Mouse (Mus musculus): ENCODE measurements around the gene Mogat1.
"Not testable (repeated sequence)": the region's sequence is repeated elsewhere in the genome, so short reads cannot be mapped to it uniquely, and the experiment has no call there.

Gene Mogat1

DNA sequence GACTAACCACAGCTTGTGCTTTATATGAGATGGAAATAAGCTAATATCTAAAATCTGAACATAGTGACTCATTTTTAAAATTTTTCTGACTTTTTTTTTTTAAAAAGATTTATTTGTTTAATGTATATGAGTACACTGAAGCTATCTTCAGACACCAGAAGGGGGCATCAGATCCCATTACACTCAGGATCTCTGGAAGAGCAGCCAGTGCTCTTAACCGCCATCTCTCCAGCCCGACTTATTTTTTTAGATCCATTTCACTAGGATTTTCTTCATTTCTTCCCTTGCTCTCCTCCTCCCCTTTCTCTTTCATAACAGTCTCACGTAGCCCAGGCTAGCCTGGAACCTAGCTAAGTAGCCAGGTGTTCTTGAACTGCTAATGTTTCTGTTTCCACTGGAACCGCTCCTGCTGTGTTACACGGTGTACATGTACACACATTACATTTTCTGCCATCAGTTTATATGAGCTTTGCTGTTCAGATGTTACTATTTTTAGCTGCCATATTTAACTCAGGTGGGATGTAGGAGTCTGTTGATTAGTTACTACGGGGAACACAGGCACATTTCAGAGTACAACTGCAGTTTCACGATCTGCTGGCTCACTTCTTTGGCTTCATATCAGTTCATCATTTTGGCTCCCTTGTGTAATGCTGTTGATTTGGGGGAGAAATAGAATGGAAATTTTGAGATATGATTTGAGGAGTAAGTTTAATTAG is 19.9 kb downstream of the Mogat1 start:
- no peak for TF ChIP-seq CTCF (conservative IDR thresholded peaks at IDR 0.05; ENCODE audit: low read length)
- no peak for TF ChIP-seq POU5F1 (IDR thresholded peaks at IDR 0.05; ENCODE audit: borderline replicate concordance, low read length)
- TF ChIP-seq NANOG (IDR thresholded peaks at IDR 0.05; ENCODE audit: borderline replicate concordance, low read length), result no peak
- Histone ChIP-seq H3K4me3 (replicated peaks; ENCODE audit: low read length) (no peak overlapping the region), H3K9me3 (ENCODE audit: low read length) (no peaks in the 10 kb centered on the region), H3K4me1 (replicated peaks; ENCODE audit: low read depth, low read length) (peaks cover 6% of the 10 kb centered on the region), H3K27me3 (ENCODE audit: insufficient read depth, low read length) (no peaks in the 10 kb centered on the region), H3K36me3 (ENCODE audit: insufficient read depth, low read length) (no peaks in the 10 kb centered on the region)

DNA sequence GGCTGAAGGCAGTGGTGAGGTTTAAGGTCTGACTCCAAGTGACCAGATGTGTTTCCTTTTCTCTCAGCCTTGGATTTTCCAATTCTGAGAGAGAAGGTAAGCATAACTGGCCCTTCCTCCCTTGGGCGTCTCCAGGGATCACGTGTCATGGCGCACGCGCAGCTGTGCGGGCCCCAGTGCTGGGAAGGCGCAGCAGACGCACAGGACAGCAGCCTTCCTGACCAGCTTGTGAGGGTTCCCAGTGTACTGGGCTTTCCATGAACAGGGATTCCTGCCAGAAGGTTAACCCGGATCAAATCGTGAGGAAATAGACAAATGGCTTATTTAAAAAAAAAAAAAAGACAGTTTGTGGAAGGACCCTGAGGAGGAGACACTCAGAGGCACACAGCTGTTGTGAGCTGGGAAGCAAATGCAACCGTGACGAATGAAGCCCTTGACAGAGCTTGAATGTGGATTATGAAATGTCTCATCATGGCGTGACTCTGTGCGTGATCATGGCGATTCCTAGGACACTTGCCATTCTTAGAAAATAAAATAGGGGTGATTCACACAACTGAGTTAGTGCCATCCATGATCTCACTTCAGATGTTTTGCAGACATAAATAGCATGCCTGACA is 21.5 kb downstream of the Mogat1 start:
- 0 out of 2 replicates have a peak, but pooled peaks cover 3% of the 10 kb centered on the region for H3K27me3 ChIP-seq (ENCODE audit: insufficient read depth, low read length)

DNA sequence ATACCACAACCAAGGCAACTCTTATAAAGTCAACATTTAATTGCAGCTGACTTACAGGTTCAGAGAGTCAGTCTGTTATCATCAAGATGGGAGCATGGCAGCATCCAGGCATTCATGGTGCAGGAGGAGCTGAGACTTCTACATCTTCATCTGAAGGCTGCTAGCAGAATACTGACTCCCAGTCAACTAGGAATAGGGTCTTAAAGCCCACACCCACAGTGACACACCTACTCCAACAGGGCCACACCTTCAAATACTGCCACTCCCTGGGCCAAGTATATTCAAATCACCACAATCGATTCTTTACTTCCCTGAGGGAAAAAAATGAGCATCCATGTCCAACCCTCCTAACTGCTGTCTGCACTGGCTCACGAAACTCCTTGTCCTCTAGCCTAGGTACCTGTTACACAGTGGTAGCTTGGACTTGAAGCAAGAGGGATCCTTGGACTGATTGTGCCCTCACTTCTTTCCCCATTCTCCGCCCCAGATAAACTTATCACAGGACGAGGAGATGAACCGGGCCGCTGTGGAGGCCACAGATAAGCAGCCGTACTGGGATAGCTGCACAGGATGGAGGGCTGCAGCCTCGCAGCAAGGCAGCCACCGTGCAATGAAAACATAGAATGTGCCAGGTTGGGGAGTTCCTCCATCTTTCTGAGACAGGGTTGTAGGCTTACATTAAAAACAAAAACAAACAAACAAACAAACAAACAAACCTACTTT is 23.8 kb downstream of the Mogat1 start:
- Histone ChIP-seq H3K27me3 (ENCODE audit: insufficient read depth, low read length) (peaks cover 9% of the 10 kb centered on the region; the same call in 1 of the 2 replicates), H3K9me3 (ENCODE audit: low read length) (no peaks in the 10 kb centered on the region), H3K4me3 (replicated peaks; ENCODE audit: low read length) (no peak overlapping the region), H3K4me1 (replicated peaks; ENCODE audit: low read depth, low read length) (peaks cover 16% of the 10 kb centered on the region), H3K36me3 (ENCODE audit: insufficient read depth, low read length) (no peaks in the 10 kb centered on the region)
- TF ChIP-seq POU5F1 (IDR thresholded peaks at IDR 0.05; ENCODE audit: borderline replicate concordance, low read length), result no peak
- TF ChIP-seq CTCF (conservative IDR thresholded peaks at IDR 0.05; ENCODE audit: low read length), result no peak
- no peak for TF ChIP-seq NANOG (IDR thresholded peaks at IDR 0.05; ENCODE audit: borderline replicate concordance, low read length)

More for the DNA sequence above, 21.5 kb downstream of the Mogat1 start:
- no peaks in the 10 kb centered on the region for H3K36me3 ChIP-seq (ENCODE audit: insufficient read depth, low read length)
- no peak overlapping the region for H3K4me3 ChIP-seq (replicated peaks; ENCODE audit: low read length)
- H3K9me3 ChIP-seq (ENCODE audit: low read length), result no peaks in the 10 kb centered on the region
- TF ChIP-seq NANOG (IDR thresholded peaks at IDR 0.05; ENCODE audit: borderline replicate concordance, low read length) (no peak), CTCF (conservative IDR thresholded peaks at IDR 0.05; ENCODE audit: low read length) (no peak), POU5F1 (IDR thresholded peaks at IDR 0.05; ENCODE audit: borderline replicate concordance, low read length) (no peak)
- H3K4me1 ChIP-seq (replicated peaks; ENCODE audit: low read depth, low read length), result peaks cover 10% of the 10 kb centered on the region

DNA sequence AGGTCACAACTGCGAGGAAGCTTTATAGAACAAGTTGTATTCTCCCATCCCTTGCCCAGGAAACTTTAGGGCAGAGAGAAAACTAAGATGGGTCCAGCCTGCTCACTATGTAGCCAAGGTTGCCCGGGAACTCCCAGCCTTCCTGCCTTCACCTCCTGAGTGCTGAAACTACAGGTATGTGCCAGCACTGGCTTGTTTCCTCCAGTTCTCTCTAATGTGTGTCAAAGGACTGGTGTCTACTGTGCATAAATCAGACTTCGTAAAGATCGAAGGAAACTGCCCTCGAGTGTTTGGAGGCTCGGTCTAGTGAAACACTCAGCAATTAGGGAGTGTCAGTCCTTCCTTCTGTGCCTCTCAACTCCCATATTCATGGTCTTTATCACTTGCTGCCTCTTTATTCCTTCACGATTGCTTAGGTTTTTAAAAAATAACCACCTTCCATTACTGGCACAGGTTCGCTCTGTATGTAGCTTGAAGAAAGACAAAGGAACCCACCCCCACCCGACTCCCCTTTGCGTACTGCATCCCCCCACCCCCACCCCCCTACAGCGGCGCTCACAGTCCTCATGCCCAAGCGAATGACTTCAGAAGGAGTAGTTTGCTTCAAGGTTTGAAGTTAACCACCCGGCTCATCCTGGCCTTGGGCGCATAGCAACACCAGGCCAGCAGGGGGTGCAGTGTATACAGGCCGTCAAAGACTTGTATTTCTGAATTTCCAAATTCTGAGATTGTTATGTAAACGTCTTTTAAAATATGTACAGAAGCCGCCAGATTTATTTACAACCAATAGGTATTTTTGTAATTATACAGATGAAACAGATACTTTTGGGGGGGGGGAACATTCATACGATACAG is 25.7 kb downstream of the Mogat1 start:
- peaks cover 19% of the 10 kb centered on the region for H3K4me1 ChIP-seq (replicated peaks; ENCODE audit: low read depth, low read length)
- H3K27me3 ChIP-seq (ENCODE audit: insufficient read depth, low read length), result peaks cover 9% of the 10 kb centered on the region; the same call in 1 of the 2 replicates
- no peaks in the 10 kb centered on the region for H3K36me3 ChIP-seq (ENCODE audit: insufficient read depth, low read length)
- 0 out of 2 replicates have a peak, but pooled peaks cover 2% of the 10 kb centered on the region for H3K9me3 ChIP-seq (ENCODE audit: low read length)
- TF ChIP-seq CTCF (conservative IDR thresholded peaks at IDR 0.05; ENCODE audit: low read length), result peak; percentile 91
- no peak for TF ChIP-seq NANOG (IDR thresholded peaks at IDR 0.05; ENCODE audit: borderline replicate concordance, low read length)
- no peak for TF ChIP-seq POU5F1 (IDR thresholded peaks at IDR 0.05; ENCODE audit: borderline replicate concordance, low read length)
- H3K4me3 ChIP-seq (replicated peaks; ENCODE audit: low read length), result no peak overlapping the region

DNA sequence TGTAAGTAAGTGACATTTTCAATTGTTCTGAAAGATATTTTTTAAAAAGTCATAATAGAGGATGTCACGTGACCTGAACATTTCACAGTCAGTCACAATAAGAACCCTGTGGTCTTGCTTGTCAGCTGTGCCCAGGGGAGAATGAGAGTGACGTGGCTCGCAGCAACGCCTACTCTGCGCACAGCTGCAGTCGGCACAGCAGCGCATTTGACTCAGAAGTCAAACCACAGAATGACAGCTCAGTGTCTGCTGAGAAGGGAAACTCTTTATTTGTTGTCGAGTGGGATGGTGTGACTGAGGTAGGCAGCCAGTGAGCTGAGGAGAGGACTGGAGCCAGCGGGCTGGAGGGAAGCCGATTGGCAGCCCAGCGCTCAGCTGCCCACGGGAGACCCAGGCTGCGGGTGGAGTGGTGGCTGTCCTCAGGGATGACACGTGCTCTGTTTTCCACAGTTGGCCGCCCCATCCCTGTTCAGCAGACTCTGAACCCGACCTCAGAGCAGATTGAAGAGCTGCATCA is 26.8 kb downstream of the Mogat1 start:
- no peak overlapping the region for H3K4me3 ChIP-seq (replicated peaks; ENCODE audit: low read length)

DNA sequence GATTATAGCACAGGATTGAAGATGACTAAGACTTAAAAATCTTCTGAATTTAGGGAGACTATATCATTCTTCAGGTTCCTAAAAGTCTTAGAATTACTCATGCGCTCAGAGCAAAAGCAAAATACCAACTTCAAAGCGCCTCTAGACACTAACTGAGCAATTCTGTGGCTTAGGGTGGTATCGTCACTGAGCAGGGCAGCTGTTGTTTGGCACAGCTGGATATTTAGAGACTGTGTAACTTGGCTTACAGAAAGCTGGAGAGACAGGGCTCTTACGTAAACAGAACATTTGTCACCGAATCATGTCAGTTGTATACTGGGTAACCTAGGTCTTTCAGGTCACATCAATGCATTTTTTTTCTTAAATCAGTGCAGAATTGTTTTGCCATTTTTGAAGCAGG is 27.6 kb downstream of the Mogat1 start:
- Histone ChIP-seq H3K4me1 (replicated peaks; ENCODE audit: low read depth, low read length) (peaks cover 21% of the 10 kb centered on the region), H3K9me3 (ENCODE audit: low read length) (0 out of 2 replicates have a peak, but pooled peaks cover 6% of the 10 kb centered on the region), H3K4me3 (replicated peaks; ENCODE audit: low read length) (no peak overlapping the region), H3K27me3 (ENCODE audit: insufficient read depth, low read length) (peaks cover 9% of the 10 kb centered on the region; the same call in 1 of the 2 replicates), H3K36me3 (ENCODE audit: insufficient read depth, low read length) (no peaks in the 10 kb centered on the region)
- TF ChIP-seq NANOG (IDR thresholded peaks at IDR 0.05; ENCODE audit: borderline replicate concordance, low read length), result no peak
- TF ChIP-seq CTCF (conservative IDR thresholded peaks at IDR 0.05; ENCODE audit: low read length), result no peak
- TF ChIP-seq POU5F1 (IDR thresholded peaks at IDR 0.05; ENCODE audit: borderline replicate concordance, low read length), result no peak

More for the DNA sequence above, 26.8 kb downstream of the Mogat1 start:
- Histone ChIP-seq H3K36me3 (ENCODE audit: insufficient read depth, low read length) (no peaks in the 10 kb centered on the region), H3K9me3 (ENCODE audit: low read length) (0 out of 2 replicates have a peak, but pooled peaks cover 6% of the 10 kb centered on the region), H3K4me1 (replicated peaks; ENCODE audit: low read depth, low read length) (peaks cover 18% of the 10 kb centered on the region), H3K27me3 (ENCODE audit: insufficient read depth, low read length) (peaks cover 9% of the 10 kb centered on the region; the same call in 1 of the 2 replicates)
- TF ChIP-seq NANOG (IDR thresholded peaks at IDR 0.05; ENCODE audit: borderline replicate concordance, low read length), result no peak
- no peak for TF ChIP-seq CTCF (conservative IDR thresholded peaks at IDR 0.05; ENCODE audit: low read length)
- no peak for TF ChIP-seq POU5F1 (IDR thresholded peaks at IDR 0.05; ENCODE audit: borderline replicate concordance, low read length)

DNA sequence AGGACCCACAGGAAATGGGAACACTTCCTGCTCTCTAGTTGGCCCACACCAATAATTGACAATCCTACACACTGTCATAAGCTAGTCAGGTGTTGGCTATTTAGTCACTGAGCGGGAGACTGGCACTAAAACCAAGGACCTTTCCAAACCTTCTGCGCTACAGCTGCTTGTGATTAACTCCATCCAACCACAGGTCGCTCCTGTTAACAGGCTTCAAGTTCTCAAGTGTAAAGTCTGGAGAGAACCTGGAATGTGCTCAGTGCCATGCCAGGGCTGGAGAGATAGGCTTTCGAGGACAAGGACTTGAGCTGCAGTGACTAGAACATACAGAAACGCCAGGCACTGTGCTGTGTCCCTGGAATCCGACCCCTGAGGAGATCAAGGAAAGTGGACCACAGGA is 28.4 kb downstream of the Mogat1 start:
- peaks cover 9% of the 10 kb centered on the region for H3K9me3 ChIP-seq (ENCODE audit: low read length)
- no peak overlapping the region for H3K4me3 ChIP-seq (replicated peaks; ENCODE audit: low read length)
- no peaks in the 10 kb centered on the region for H3K36me3 ChIP-seq (ENCODE audit: insufficient read depth, low read length)
- peaks cover 21% of the 10 kb centered on the region for H3K4me1 ChIP-seq (replicated peaks; ENCODE audit: low read depth, low read length)
- TF ChIP-seq NANOG (IDR thresholded peaks at IDR 0.05; ENCODE audit: borderline replicate concordance, low read length), result no peak
- no peak for TF ChIP-seq POU5F1 (IDR thresholded peaks at IDR 0.05; ENCODE audit: borderline replicate concordance, low read length)
- TF ChIP-seq CTCF (conservative IDR thresholded peaks at IDR 0.05; ENCODE audit: low read length), result no peak
- H3K27me3 ChIP-seq (ENCODE audit: insufficient read depth, low read length), result peaks cover 9% of the 10 kb centered on the region; the same call in 1 of the 2 replicates

DNA sequence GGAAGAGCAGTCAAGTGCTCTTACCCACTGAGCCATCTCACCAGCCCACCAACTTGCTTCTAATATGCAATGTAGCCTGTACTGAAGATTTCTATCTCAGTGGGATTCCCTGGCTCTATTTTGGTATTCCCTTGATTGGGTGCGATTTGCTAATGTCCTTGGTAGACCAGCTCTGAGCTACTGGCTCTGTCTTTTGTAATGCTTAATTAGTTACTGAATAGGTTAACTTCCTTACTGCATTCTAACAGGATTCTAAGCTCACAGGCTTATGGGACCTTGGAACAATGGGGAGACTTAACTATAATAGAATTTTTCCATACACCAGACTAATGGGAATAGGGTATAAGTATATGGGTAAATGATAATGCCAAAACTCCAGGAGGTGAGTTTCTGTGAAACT is 32.8 kb downstream of the Mogat1 start:
- peaks cover 11% of the 10 kb centered on the region for H3K4me1 ChIP-seq (replicated peaks; ENCODE audit: low read depth, low read length)
- H3K36me3 ChIP-seq (ENCODE audit: insufficient read depth, low read length); H3K27me3 ChIP-seq (ENCODE audit: insufficient read depth, low read length); H3K4me3 ChIP-seq (replicated peaks; ENCODE audit: low read length): not testable (repeated sequence)
- peaks cover 12% of the 10 kb centered on the region for H3K9me3 ChIP-seq (ENCODE audit: low read length)
